Mouse (Mus musculus): ENCODE data around the gene Gfra1. TPM values are rescaled to one million over a fixed set of nuclear protein-coding genes. Genes with fewer than 3 reads are reported as not detected.

Gene Gfra1
- total RNA-seq, 2 experiments from 2014 or later = 0.76 to 1.5 TPM

DNA sequence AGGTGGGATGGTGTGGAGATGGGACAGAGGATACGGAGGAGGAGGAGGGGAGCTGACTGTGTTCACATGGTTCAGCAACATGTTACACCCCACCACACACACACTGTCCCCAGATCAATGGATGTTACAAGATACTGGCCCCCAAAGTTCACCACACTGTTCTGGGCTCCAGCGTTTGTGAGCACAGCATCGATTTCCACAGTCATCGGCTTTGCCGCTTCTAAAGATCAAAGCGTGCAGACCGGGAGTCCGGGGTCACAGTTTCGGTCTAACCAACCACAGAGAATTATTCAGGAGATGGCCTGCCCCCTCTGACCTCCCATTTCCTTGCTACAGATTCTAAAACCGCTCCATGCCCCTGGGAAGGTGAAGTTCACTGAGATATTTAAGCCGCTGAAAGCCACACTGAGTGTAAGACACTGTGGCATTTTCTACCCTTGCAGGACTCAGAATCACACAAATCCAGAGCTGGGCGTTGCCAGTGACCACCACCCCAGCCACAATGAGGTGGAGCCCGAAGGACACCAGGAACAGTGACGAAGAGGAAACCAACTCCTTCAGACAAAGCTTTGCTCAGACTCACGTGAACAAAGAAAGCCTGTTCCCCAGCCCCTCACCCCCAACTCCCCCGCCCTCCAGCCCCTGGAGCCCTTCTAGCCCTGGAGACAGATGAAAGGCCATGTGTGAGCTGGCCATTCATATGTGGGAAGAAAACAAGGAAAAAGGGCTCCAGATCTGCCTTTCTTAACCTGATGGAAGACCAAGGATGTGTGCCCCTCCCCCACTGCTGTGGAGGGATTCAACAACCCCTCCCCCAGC is 59.7 kb downstream of the Gfra1 start:
- no peak for DNase-seq

- DNase-seq = no peak
Measured at GRCm38 (mm10) chr19:58393121-58393520, 62.6 kb downstream of the Gfra1 start.

GRCm38 (mm10) chr19:58391796-58392195 is 63.9 kb downstream of the Gfra1 start:
- no peak for DNase-seq

DNA sequence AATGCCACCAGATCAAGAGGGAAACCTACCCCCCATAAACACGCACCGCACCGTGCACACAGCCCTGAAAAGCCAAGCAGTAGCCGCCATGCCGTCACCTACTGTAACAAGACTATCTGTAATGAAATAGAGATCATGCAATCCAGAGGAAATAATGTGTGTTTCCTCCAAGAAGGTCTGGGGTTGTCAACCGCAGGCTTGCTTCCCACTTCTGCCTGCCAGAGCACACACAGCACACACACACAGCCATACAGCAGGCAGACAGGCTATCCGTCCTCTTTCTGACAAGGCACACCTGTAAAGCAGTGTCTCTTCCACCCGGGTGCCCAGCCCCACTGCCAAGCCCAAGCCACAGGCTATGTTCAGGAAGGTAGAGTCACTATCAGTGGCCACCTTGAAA is 66.2 kb downstream of the Gfra1 start:
- no peak for DNase-seq

DNA sequence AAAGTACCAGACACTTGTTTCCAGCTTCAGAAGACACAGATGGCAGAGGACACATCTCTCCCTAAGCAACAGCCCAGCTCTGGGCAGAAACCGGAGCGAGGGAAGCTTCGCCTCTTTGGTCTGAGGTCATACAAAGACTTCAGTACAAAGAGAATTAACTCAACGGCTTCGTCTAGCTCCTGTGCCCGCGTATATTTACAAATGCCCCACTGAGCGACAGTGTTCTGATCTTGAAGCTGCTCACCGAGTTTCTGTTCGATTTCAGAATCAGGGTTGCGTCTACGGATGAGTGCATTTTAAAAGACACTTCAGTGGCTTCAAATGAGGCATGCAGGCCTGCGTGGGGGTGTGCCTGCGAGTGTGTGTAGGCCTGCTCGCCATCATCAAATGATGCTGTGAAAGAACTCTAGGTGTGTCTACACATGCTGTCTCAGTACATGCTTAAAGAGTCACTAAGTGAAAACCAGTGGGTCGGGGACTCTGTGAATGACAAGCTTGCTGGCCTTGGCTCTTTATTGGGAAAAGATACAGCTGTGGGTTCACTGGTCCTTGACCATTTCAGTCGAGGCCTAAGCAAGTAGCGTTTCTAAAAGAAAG is 66.8 kb downstream of the Gfra1 start:
- DNase-seq = no peak

GRCm38 (mm10) chr19:58383273-58383672 is 72.4 kb downstream of the Gfra1 start:
- DNase-seq = no peak

GRCm38 (mm10) chr19:58382535-58382934 is 73.2 kb downstream of the Gfra1 start:
- no peak for DNase-seq

- no peak for DNase-seq
Measured at GRCm38 (mm10) chr19:58377969-58378368, 77.7 kb downstream of the Gfra1 start.

DNA sequence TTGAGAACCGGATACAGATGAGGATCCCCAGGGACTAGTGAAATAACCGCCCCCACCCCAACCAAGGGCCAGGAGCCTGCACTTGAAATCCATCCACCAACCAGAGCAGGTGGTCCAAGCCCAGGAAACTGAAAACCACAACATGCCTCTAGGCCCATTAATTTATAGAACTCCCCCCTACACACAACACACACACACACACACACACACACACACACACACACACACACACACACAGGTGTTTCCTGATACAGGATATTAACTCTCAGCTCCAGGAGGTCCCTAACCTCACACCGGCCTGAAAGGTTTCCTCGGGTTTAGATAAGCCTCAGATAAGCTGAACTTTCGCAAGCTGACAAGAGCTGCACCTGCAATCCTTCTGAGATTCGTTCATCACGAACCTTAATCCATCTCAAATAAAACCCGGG is 79.0 kb downstream of the Gfra1 start:
- no peak for DNase-seq

DNA sequence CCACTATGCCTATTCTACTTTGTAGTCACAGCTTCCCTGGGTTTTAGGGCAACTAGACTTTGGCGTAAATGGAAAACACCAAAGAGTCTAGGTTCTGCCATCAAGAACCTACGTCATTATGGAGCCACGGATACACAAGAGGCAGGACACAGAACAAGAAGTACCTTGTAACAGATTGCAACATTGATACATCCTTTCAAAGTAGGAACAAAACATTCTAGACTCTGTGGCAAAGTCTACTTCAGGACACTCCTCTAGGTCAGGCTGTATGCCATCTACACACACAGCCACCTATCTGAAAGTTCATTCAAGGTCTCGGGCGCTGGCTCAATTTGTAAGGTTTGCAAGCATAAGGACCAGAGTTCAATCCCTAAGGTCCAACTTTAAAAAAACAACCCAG is 81.1 kb downstream of the Gfra1 start:
- DNase-seq = no peak

GRCm38 (mm10) chr19:58374155-58374554 is 81.6 kb downstream of the Gfra1 start:
- DNase-seq = no peak

GRCm38 (mm10) chr19:58368513-58368912 is 87.2 kb downstream of the Gfra1 start:
- no peak for DNase-seq

DNA sequence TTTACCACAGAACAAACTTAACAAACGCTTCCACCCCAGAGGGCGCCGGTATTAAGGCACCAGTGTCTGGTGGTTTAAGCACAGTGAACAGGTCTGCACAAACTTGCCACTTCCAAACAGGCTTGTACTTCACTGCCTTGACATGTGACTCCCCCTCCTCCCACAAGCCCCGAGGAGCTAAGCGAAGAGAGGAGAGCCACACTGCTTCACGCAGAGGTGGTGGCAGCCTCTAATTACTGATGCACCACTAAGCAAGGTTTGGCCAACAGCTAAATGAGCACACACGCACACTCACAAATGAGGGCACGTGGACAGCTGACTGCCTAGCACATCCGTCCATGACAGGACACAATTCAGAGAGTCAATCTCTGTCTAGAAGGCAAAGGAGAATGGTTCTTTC is 91.0 kb downstream of the Gfra1 start:
- no peak for DNase-seq

- no peak for DNase-seq
Measured at GRCm38 (mm10) chr19:58360982-58361381, 94.7 kb downstream of the Gfra1 start.

GRCm38 (mm10) chr19:58358063-58358462 is 97.6 kb downstream of the Gfra1 start:
- DNase-seq = no peak

GRCm38 (mm10) chr19:58353953-58354352 is 101.8 kb downstream of the Gfra1 start:
- DNase-seq = no peak

DNA sequence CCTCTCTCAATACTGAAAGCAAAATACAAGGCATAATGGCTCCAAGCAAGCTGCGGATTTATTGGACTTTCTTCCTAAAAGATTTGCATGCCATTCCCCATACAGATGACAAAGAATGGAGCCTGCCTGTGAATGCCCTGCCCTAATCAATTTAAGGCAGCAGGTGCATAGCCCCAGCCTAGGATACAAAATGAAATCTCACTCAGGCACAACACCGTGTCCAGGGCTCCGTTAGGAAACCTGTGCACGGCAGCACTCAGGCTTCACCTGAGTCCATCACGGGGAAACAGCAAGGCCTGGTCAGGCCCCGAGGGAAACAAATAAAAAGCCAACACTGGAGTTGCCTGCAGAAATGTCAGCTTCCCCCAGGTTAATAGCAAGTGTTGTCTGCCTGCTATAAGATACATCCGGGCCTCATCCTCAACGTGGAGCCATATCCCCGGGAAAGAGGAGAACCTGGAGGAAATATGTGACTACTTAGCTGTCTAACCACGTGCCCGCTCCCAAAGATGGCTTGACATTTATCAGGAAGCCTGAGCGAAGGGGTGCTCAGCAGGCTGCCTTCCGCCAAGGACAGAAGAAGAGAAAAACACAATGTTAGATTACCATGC is 102.3 kb downstream of the Gfra1 start:
- no peak for DNase-seq

GRCm38 (mm10) chr19:58349890-58350408 is 105.8 kb downstream of the Gfra1 start:
- no peak for DNase-seq

- DNase-seq = no peak
Measured at GRCm38 (mm10) chr19:58345137-58345536, 110.6 kb downstream of the Gfra1 start.

DNA sequence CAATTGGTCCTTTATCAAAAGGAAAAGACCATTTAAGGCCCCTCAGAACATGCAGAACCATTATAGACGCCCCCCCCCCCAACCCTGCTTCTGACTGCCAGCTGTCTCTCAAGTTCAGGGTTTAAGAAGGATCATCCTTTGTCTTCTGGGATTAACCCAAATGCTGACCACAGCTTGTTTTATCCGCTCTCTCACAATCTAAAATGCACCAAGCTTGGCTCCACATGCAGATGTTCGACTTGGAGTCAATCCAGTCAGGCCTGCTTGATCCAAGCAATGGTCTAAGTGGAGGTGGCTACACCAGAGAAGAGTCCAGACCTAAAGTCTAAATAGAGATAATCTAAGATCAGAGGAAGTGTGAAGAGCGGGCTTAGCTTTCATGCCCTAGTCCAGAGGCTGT is 114.4 kb downstream of the Gfra1 start:
- DNase-seq = no peak

DNA sequence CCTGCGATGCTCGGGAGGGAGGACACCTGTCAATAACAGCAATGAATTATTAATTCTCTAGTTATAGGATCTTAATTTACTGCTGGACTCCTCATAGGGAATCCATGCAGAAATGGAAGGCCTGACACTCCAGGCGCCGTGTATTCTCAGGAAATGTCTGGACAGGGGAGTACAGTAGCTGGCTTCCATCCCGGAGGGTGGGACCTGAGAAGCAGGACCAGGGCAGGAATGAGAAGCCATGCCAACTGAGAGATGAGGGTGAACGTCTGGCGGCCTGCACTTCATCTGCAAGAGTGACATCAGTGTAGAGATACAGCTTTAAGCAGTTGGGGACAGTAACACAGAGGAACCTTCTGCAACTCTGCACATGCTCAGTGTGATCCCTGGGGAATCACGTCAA is 115.5 kb downstream of the Gfra1 start:
- no peak for DNase-seq

DNA sequence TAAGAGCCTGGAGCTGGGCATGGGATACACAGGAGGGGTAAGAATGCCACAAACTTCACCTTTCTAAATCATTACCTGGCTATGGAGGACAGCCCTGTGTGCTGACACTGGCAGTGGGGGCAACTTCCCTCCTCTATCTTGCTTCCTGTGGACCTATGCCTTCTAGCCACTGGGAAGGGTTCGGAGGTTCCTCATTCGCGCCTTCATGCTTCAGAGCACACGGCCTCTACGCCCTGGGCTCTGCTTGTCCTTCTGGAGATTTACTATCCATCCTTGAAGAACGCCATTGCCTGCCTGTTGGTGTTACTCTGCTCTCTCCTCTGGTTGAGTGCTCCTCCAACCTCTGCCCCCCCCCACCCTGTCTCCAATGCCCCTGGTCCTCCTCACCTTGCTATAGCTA is 118.9 kb downstream of the Gfra1 start:
- DNase-seq = no peak
